11 mouse cellular contexts compared by ENCODE assay signal in the genomic region with DNA sequence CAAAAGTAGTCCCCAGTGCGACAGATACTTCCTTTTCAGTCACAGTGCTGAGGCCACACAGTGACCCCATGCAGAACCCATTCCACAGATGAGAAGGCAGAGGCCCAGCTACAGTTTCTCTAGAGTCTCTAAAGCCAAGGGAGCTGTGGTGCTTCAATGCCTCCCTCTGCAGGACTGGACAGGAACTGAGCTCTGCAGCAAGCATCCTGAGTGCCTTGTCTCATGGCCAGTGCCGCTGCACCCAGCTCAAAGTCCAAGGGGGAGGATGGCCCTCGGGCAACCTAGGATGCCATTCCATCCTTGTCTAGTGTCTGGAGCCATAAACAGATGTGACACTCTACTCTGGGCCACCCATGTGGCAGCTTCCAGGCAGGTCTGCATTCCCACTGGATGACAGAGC. TPM values are rescaled to one million over a fixed set of nuclear protein-coding genes. Genes with fewer than 3 reads are reported as not detected.
DNase-seq lines count a peak whose midpoint lies in the region; ATAC-seq and TF ChIP-seq lines count a peak whose summit lies in the region.
"Had no signal": no experiment of that assay in that cellular context is flagged by ENCODE, and none has a peak within 500 bp of the region (broad histone marks: within the 10 kb centered on the region; RNA-seq: fewer than 3 reads in every experiment).

No protein-coding gene starts in this region.

- DNase-seq in adrenal gland, postnatal 14 days, result peak; percentile 32
- DNase-seq in adrenal gland, postnatal 25 days, result no peak
- no peak for DNase-seq in layer of hippocampus, adult 2 months (ENCODE audit: low spot score in 2 of 2)
- no peak for DNase-seq in layer of hippocampus, adult 9-11 months
- peak; percentile 61 to 80 for DNase-seq in kidney, postnatal 36 days
- no peak for DNase-seq in gastrocnemius, postnatal 25 days

- peaks cover 4% of the 10 kb centered on the region; the same call in 1 of the 2 replicates for H3K4me1 ChIP-seq in bone marrow, adult 2 months (ENCODE audit: control insufficient read depth, insufficient read depth, low read length)

- 80% methylated on average over 3 of the region's 3 CpGs for WGBS in bone marrow, adult 2 months

- peak overlapping the region; percentile 95; the same call in 1 of the 2 replicates for H3K27ac ChIP-seq in layer of hippocampus, adult 2 months
- H3K27ac ChIP-seq in bone marrow, adult 2 months (ENCODE audit: control insufficient read depth, insufficient read depth, low read depth, low read length, poor library complexity), result no peak overlapping the region
- H3K27ac ChIP-seq: limb, embryonic 12.5 days; neural tube, embryonic 15.5 days had no signal

- peak; percentile 75 for TF ChIP-seq CTCF in layer of hippocampus, adult 2 months (conservative IDR thresholded peaks at IDR 0.05)
- TF ChIP-seq CTCF in bone marrow, adult 2 months (IDR thresholded peaks at IDR 0.05; ENCODE audit: control insufficient read depth, insufficient read depth, low read length), result peak; percentile 25; the same call in 1 of the 2 replicates

- no peak for TF ChIP-seq POLR2A in bone marrow, adult 2 months (IDR thresholded peaks at IDR 0.05; ENCODE audit: borderline replicate concordance, control insufficient read depth, low read depth, low read length)

- no peak overlapping the region for H3K4me3 ChIP-seq in layer of hippocampus, adult 2 months
- H3K4me3 ChIP-seq in bone marrow, adult 2 months (replicated peaks; ENCODE audit: control insufficient read depth, low read depth, low read length), result no peak overlapping the region
- H3K4me3 ChIP-seq: heart, embryonic 12.5 days; limb, embryonic 12.5 days; neural tube, embryonic 15.5 days had no signal

- ATAC-seq in granulocyte monocyte progenitor cell, adult 5-6 weeks (replicated peaks; ENCODE audit: poor library complexity, severe bottlenecking), result no peak

RNA-seq across cellular contexts. Expression of a gene that starts 2.5 kb away (rescaled TPM):
- total RNA-seq in adrenal gland, postnatal 14 days (2021), result 8.7 and 11.9 TPM in 2 replicates
- 8.4 and 12.6 TPM in 2 replicates for total RNA-seq in adrenal gland, postnatal 25 days (2021)
- 100 to 1,000 TPM; 135 to 148 TPM for total RNA-seq in layer of hippocampus, adult 2 months (2021)
- 2.4 and 3.2 TPM in 2 replicates for polyA plus RNA-seq in bone marrow, adult 2 months (2011; ENCODE audit: insufficient read depth, insufficient read length, low replicate concordance, missing spikeins)
- 1.2 and 1.3 TPM in 2 replicates for total RNA-seq in granulocyte monocyte progenitor cell, adult 5-6 weeks (2014; fragmentation: Nextera tagmentation)
- total RNA-seq in granulocyte monocyte progenitor cell, adult 5-6 weeks (2017), result 0.69 and 1.1 TPM in 2 replicates
- 1 to 10 TPM; 3.6 to 5.4 TPM for total RNA-seq in gastrocnemius, postnatal 25 days (2021)

RNA-seq across cellular contexts. Expression of a gene that starts 22.9 kb away (rescaled TPM):
- total RNA-seq in adrenal gland, postnatal 14 days (2021), result 44.2 and 44.8 TPM in 2 replicates
- total RNA-seq in adrenal gland, postnatal 25 days (2021), result 74.4 and 90.3 TPM in 2 replicates
- total RNA-seq in layer of hippocampus, adult 2 months (2021), result 10 to 100 TPM; 36.1 to 37.9 TPM
- polyA plus RNA-seq in bone marrow, adult 2 months (2011; ENCODE audit: insufficient read depth, insufficient read length, low replicate concordance, missing spikeins), result 12.2 and 17.3 TPM in 2 replicates
- total RNA-seq in granulocyte monocyte progenitor cell, adult 5-6 weeks (2014; fragmentation: Nextera tagmentation), result 13.3 and 15.9 TPM in 2 replicates
- total RNA-seq in granulocyte monocyte progenitor cell, adult 5-6 weeks (2017), result 9.5 and 10.0 TPM in 2 replicates
- total RNA-seq in gastrocnemius, postnatal 25 days (2021), result 1 to 10 TPM; 3.0 to 4.9 TPM

RNA-seq across cellular contexts. Expression of a gene that starts 27.3 kb away (rescaled TPM):
- total RNA-seq in adrenal gland, postnatal 14 days (2021), result 8.6 and 9.6 TPM in 2 replicates
- 15.9 and 18.3 TPM in 2 replicates for total RNA-seq in adrenal gland, postnatal 25 days (2021)
- 1 to 10 TPM; 8.5 to 9.1 TPM for total RNA-seq in layer of hippocampus, adult 2 months (2021)
- 0.50 and 2.5 TPM in 2 replicates for polyA plus RNA-seq in bone marrow, adult 2 months (2011; ENCODE audit: insufficient read depth, insufficient read length, low replicate concordance, missing spikeins)
- 2.1 and 7.7 TPM in 2 replicates for total RNA-seq in granulocyte monocyte progenitor cell, adult 5-6 weeks (2014; fragmentation: Nextera tagmentation)
- total RNA-seq in granulocyte monocyte progenitor cell, adult 5-6 weeks (2017), result 1.8 and 2.2 TPM in 2 replicates
- total RNA-seq in gastrocnemius, postnatal 25 days (2021), result 1 to 10 TPM; 2.3 to 3.6 TPM

RNA-seq across cellular contexts. Expression of a gene that starts 59.6 kb away (rescaled TPM):
- 88.3 and 90.9 TPM in 2 replicates for total RNA-seq in adrenal gland, postnatal 14 days (2021)
- 108 and 114 TPM in 2 replicates for total RNA-seq in adrenal gland, postnatal 25 days (2021)
- total RNA-seq in layer of hippocampus, adult 2 months (2021), result 10 to 100 TPM; 84.8 to 91.0 TPM
- polyA plus RNA-seq in bone marrow, adult 2 months (2011; ENCODE audit: insufficient read depth, insufficient read length, low replicate concordance, missing spikeins), result 99.4 and 100.0 TPM in 2 replicates
- 213 and 258 TPM in 2 replicates for total RNA-seq in granulocyte monocyte progenitor cell, adult 5-6 weeks (2014; fragmentation: Nextera tagmentation)
- 92.5 and 99.7 TPM in 2 replicates for total RNA-seq in granulocyte monocyte progenitor cell, adult 5-6 weeks (2017)
- total RNA-seq in gastrocnemius, postnatal 25 days (2021), result 10 to 100 TPM; 31.4 to 31.8 TPM

Comparison
In these comparisons a context has a peak if more than half of its experiments do, and no peak if none do; other contexts are left out.
1. DNase-seq: peak in adrenal gland, postnatal 14 days (single experiment) and kidney, postnatal 36 days (2 of 2); none in adrenal gland, postnatal 25 days (single experiment), layer of hippocampus, adult 2 months (0 of 2), layer of hippocampus, adult 9-11 months (single experiment) and gastrocnemius, postnatal 25 days (single experiment).